Mouse (Mus musculus) heart, postnatal 0 days (tissue): ENCODE measurements around the gene Hoxc8. TPM values are rescaled to one million over a fixed set of nuclear protein-coding genes. Genes with fewer than 3 reads are reported as not detected.

Source experiments
- ATAC-seq: fragments of 200-750 bp; cut with Nextera tagmentation; 2 replicates; pipeline ENCODE4 v1.8.0; 2017; ENCODE audit warnings: low read depth, moderate number of reproducible peaks, moderate library complexity; ENCODE audit not compliant: insufficient read depth
- DNase-seq: peaks from one replicate; pipeline ENCODE4 v3.0.0-alpha.2; 2016; ENCODE audit warnings: low spot score
- H3K27ac ChIP-seq: fragments of 300-500 bp; sonication (generic); 2 replicates; pipeline ENCODE4 v1.5.1; 2014; ENCODE audit warnings: low read depth, mild to moderate bottlenecking
- H3K27me3 ChIP-seq: fragments of 300-500 bp; sonication (generic); 2 replicates; pipeline ENCODE4 v1.6.1; 2014; ENCODE audit warnings: low read length, mixed read lengths; ENCODE audit not compliant: control insufficient read depth, insufficient read depth
- H3K36me3 ChIP-seq: fragments of 300-500 bp; sonication (generic); replicated peaks from 2 replicates; pipeline ENCODE4 v1.6.1; 2014; ENCODE audit warnings: low read length, mixed read lengths; ENCODE audit not compliant: control insufficient read depth, insufficient read depth
- H3K4me1 ChIP-seq: fragments of 300-500 bp; sonication (generic); 2 replicates; pipeline ENCODE4 v1.6.1; 2014; ENCODE audit warnings: antibody characterized with exemption; ENCODE audit not compliant: control insufficient read depth, insufficient read depth
- H3K4me2 ChIP-seq: fragments of 300-500 bp; sonication (generic); 2 replicates; pipeline ENCODE4 v1.6.1; 2014; ENCODE audit warnings: low read depth, mild to moderate bottlenecking, low read length, moderate library complexity
- H3K4me3 ChIP-seq: fragments of 300-500 bp; sonication (generic); 2 replicates; pipeline ENCODE4 v1.5.1; 2014; ENCODE audit warnings: low read depth, low read length
- H3K9ac ChIP-seq: fragments of 300-500 bp; sonication (generic); replicated peaks from 2 replicates; pipeline ENCODE4 v1.6.1; 2014; ENCODE audit warnings: low read depth, low read length, mixed read lengths
- H3K9me3 ChIP-seq: fragments of 300-500 bp; sonication (generic); replicated peaks from 2 replicates; pipeline ENCODE4 v1.6.1; 2016; ENCODE audit warnings: low read length; ENCODE audit not compliant: control insufficient read depth
- CTCF ChIP-seq: IDR thresholded peaks from 2 replicates; pipeline ENCODE4 v1.5.1; 2016; ENCODE audit warnings: antibody characterized with exemption, control low read depth, low read depth
- EP300 ChIP-seq: IDR thresholded peaks from 2 replicates; pipeline ENCODE4 v1.6.1; 2016; ENCODE audit warnings: antibody characterized with exemption, low read depth
- WGBS: fragments of 180-500 bp; shearing (Covaris S2); extraction: QIAGEN DNeasy Blood & Tissue Kit; methylation state at CpG from one replicate; pipeline ENCODE4 v1.1.7; 2014; 5-methylcytosine and 5-hydroxymethylcytosine counted together
- polyA plus RNA-seq: library from polyadenylated mRNA; unstranded; fragments of >200 nt; fragmentation: Nextera tagmentation; extraction: Ambion mirVana; gene quantifications from 2 replicates; pipeline ENCODE4 v1.2.1, GENCODE M21; 2015
- total RNA-seq: library from RNA; depleted of rRNA; stranded (reverse); fragments of >200 nt; gene quantifications from 2 replicates; pipeline ENCODE4 v1.2.3, GENCODE M21; 2014; ENCODE audit warnings: low replicate concordance

The Hoxc8 gene
- total and polyA plus RNA-seq, 2 experiments from 2014 or later = not detected

- TF ChIP-seq EP300 (no peak), CTCF (no peak)
- no peak overlapping the region for H3K4me3 ChIP-seq
- WGBS = 2% methylated on average over 11 of the region's 11 CpGs
- no peak for ATAC-seq
- no peaks in the 10 kb centered on the region for H3K9me3 ChIP-seq
- DNase-seq = no peak
- peaks cover 98% of the 10 kb centered on the region for H3K27me3 ChIP-seq
- H3K36me3 ChIP-seq = no peaks in the 10 kb centered on the region
- no peaks in the 10 kb centered on the region for H3K4me1 ChIP-seq
- H3K4me2 ChIP-seq = no peak overlapping the region
- no peak overlapping the region for H3K27ac ChIP-seq
- H3K9ac ChIP-seq = no peak overlapping the region
Observed at GRCm38 (mm10) chr15:102992206-102992605, 1.8 kb downstream of the Hoxc8 start.

DNA sequence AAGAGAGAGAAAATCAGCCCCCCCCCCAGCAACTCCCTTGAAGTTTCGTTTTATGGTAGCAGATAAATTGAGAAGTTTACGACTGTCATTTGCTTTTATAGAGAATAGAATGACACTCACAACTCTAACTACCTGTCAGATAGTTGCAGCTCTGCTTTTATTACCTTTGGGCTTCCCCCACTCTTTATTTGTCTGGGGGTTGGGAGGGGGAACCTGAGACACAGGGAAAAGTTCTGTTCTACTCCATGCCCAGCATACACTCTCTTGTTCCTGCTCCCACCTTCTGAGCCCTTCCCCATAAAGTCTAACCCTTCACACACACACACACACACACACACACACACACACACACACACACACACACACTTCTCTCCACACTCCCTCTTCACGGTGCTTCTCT is 2.5 kb downstream of the Hoxc8 start:
- no peak overlapping the region for H3K9ac ChIP-seq
- no peak overlapping the region for H3K27ac ChIP-seq
- WGBS = 4% methylated on average over 3 of the region's 3 CpGs
- H3K9me3 ChIP-seq = no peaks in the 10 kb centered on the region
- no peak overlapping the region for H3K4me3 ChIP-seq
- TF ChIP-seq EP300 (no peak), CTCF (no peak)
- ATAC-seq (no peak), DNase-seq (no peak)
- no peaks in the 10 kb centered on the region for H3K4me1 ChIP-seq
- H3K36me3 ChIP-seq = no peaks in the 10 kb centered on the region
- no peak overlapping the region for H3K4me2 ChIP-seq
- H3K27me3 ChIP-seq = peaks cover 98% of the 10 kb centered on the region

DNA sequence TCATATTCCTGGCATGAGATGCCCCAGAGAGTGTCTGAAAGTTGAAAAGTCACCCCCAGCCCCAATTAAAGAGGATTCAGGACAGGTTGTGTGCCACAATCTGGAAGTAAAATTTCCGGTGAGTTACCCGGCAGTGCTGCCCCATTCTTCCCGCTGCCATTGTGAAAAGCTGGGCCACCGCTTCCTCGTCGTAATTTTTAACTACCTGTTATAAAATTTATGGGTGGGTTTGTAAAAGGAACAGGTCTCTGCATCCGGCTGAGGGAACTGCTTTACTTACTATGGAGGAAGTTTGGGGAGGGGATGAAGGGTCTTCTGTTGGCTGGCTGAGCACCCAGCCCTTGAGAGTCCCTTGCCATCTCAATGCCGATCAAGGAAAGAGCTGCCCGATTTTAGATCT is 6.1 kb downstream of the Hoxc8 start:
- Histone ChIP-seq H3K27ac (no peak overlapping the region), H3K4me2 (no peak overlapping the region), H3K9me3 (no peaks in the 10 kb centered on the region), H3K27me3 (peaks cover 99% of the 10 kb centered on the region), H3K4me1 (peaks cover 22% of the 10 kb centered on the region), H3K36me3 (no peaks in the 10 kb centered on the region), H3K4me3 (no peak overlapping the region), H3K9ac (no peak overlapping the region)
- 6% methylated on average over 9 of the region's 9 CpGs for WGBS
- DNase-seq (no peak), ATAC-seq (no peak)
- TF ChIP-seq CTCF (no peak), EP300 (no peak)

DNA sequence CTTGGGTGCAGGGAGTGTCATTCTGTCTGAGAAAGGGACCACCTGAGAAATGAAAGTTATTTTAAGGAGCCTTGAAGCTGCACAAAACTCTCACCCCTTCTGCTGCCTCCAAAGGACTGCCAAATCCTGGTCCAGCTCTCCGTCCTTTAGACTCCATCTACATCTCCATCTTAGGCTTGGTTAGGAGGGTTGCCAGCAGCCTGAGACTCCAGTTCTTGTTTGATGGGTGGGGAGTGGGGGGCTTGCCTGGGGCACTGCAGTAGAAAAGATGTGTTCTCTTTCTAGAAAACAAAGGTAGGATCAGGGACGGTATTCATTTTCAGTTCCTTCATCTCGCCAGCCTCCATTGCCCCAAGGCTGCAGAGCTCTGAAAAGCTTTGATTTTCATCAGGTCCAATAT is 7.0 kb downstream of the Hoxc8 start:
- WGBS = 3% methylated on average over 3 of the region's 3 CpGs
- no peak overlapping the region for H3K4me2 ChIP-seq
- H3K27ac ChIP-seq = no peak overlapping the region
- DNase-seq (no peak), ATAC-seq (no peak)
- TF ChIP-seq EP300 (no peak), CTCF (no peak)
- no peaks in the 10 kb centered on the region for H3K9me3 ChIP-seq
- peaks cover 25% of the 10 kb centered on the region for H3K4me1 ChIP-seq
- no peak overlapping the region for H3K4me3 ChIP-seq
- H3K9ac ChIP-seq = no peak overlapping the region
- peaks cover 99% of the 10 kb centered on the region for H3K27me3 ChIP-seq
- no peaks in the 10 kb centered on the region for H3K36me3 ChIP-seq

- H3K27ac ChIP-seq = no peak within 1 kb of the TSS
- peak within 1 kb of the TSS; percentile 47; the same call in 1 of the 2 replicates for H3K9ac ChIP-seq
- no peaks in the 10 kb centered on the region for H3K36me3 ChIP-seq
- peaks cover 99% of the 10 kb centered on the region for H3K27me3 ChIP-seq
- no peaks in the 10 kb centered on the region for H3K9me3 ChIP-seq
- WGBS = 4% methylated on average over 19 of the region's 19 CpGs
- H3K4me2 ChIP-seq = peak within 1 kb of the TSS; percentile 72
- ATAC-seq = no peak
- peak within 1 kb of the TSS; percentile 46 for H3K4me3 ChIP-seq
- TF ChIP-seq EP300 (no peak), CTCF (no peak)
- DNase-seq = no peak
- peaks cover 25% of the 10 kb centered on the region for H3K4me1 ChIP-seq
Observed at GRCm38 (mm10) chr15:102997939-102998355, 7.5 kb downstream of the Hoxc8 start, which contains the start of gene Hoxc6. TSS of gene Hoxc6 (plus strand) at chr15:102998257.

GRCm38 (mm10) chr15:102998608-102999182 is 8.3 kb downstream of the Hoxc8 start:
- Histone ChIP-seq H3K4me1 (peaks cover 25% of the 10 kb centered on the region), H3K27ac (no peak overlapping the region), H3K9me3 (no peaks in the 10 kb centered on the region), H3K27me3 (peaks cover 98% of the 10 kb centered on the region), H3K4me3 (peak overlapping the region; percentile 46), H3K36me3 (no peaks in the 10 kb centered on the region), H3K4me2 (peak overlapping the region; percentile 72), H3K9ac (peak overlapping the region; percentile 47; the same call in 1 of the 2 replicates)
- ATAC-seq (peak; percentile 22; the same call in 1 of the 2 replicates), DNase-seq (no peak)
- WGBS = 1% methylated on average over 19 of the region's 19 CpGs
- TF ChIP-seq EP300 (no peak), CTCF (no peak)
